In the genomic region with DNA sequence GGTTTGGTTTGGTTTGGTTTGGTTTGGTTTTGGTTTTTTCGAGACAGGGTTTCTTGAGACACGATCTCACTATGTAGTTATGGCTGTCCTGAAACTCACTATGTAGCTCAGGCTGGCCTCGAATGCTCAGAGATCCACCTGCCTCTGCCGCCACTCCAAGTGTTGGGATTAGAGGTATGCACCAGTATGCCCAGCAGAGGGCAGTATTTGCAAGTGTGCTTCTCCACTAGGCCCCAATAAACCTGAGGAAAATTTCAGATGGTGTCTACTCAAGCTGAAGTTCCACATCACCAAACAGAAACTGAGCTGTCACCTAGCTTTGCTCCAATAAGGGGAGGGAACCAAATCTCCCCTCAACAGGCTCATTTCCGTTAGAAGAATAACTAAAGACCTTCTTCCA, we compare ENCODE assay signal across 8 mouse cellular contexts. TPM values are rescaled to one million over a fixed set of nuclear protein-coding genes. Genes with fewer than 3 reads are reported as not detected.
DNase-seq lines count a peak whose midpoint lies in the region; ATAC-seq and TF ChIP-seq lines count a peak whose summit lies in the region.

No protein-coding gene starts in this region.

- H3K4me2 ChIP-seq in kidney, embryonic 15.5 days: no peak overlapping the region

- no peaks in the 10 kb centered on the region for H3K9me3 ChIP-seq in kidney, embryonic 15.5 days (replicated peaks)
- H3K9me3 ChIP-seq in forebrain, embryonic 10.5 days: no peaks in the 10 kb centered on the region

- no peak overlapping the region for H3K27ac ChIP-seq in kidney, adult 2 months (ENCODE audit: insufficient read depth, low read depth, low read length)
- H3K27ac ChIP-seq in kidney, embryonic 15.5 days: no peak overlapping the region
- no peak overlapping the region for H3K27ac ChIP-seq in forebrain, embryonic 10.5 days

- no peaks in the 10 kb centered on the region for H3K36me3 ChIP-seq in kidney, adult 2 months (ENCODE audit: control insufficient read depth, insufficient read depth, low read length)
- H3K36me3 ChIP-seq in kidney, embryonic 15.5 days: no peaks in the 10 kb centered on the region
- H3K36me3 ChIP-seq in forebrain, embryonic 10.5 days (replicated peaks): no peaks in the 10 kb centered on the region

- no peak overlapping the region for H3K9ac ChIP-seq in kidney, embryonic 15.5 days

- no peak overlapping the region for H3K4me3 ChIP-seq in kidney, adult 2 months (ENCODE audit: insufficient read depth, low read depth, low read length)
- H3K4me3 ChIP-seq in kidney, embryonic 15.5 days (replicated peaks): no peak overlapping the region
- no peak overlapping the region for H3K4me3 ChIP-seq in forebrain, embryonic 10.5 days

- no peak for TF ChIP-seq POLR2A in kidney, adult 2 months (IDR thresholded peaks at IDR 0.05; ENCODE audit: low read depth, low read length)
- no peak for TF ChIP-seq POLR2A in brain, embryonic 14.5 days (IDR thresholded peaks at IDR 0.05; ENCODE audit: borderline replicate concordance, extremely low read depth, insufficient read depth, insufficient read length, poor library complexity, severe bottlenecking)

- H3K27me3 ChIP-seq in kidney, adult 2 months (replicated peaks; ENCODE audit: control insufficient read depth, insufficient read depth, low read length): no peaks in the 10 kb centered on the region
- no peaks in the 10 kb centered on the region for H3K27me3 ChIP-seq in kidney, embryonic 15.5 days
- no peaks in the 10 kb centered on the region for H3K27me3 ChIP-seq in forebrain, embryonic 10.5 days (ENCODE audit: poor library complexity, severe bottlenecking)

- DNase-seq in kidney, adult 2 months: peak; percentile 31
- peak; percentile 83 for DNase-seq in ES-CJ7 (ENCODE audit: low read depth, low spot score)
- DNase-seq in brain, embryonic 14.5 days (ENCODE audit: low read depth): no peak
- DNase-seq in forebrain, embryonic 10.5 days (ENCODE audit: extremely low spot score, low spot score): no peak
- no peak for DNase-seq in cerebellum, postnatal 4 days (ENCODE audit: low spot score in 2 of 2)
- no peak for DNase-seq in right cerebral cortex, postnatal 4 days

- peak; percentile 67 for TF ChIP-seq CTCF in kidney, adult 2 months (conservative IDR thresholded peaks at IDR 0.05; ENCODE audit: insufficient read depth, insufficient read length, low read depth, low read length)
- peak; percentile 41; the same call in 1 of the 2 replicates for TF ChIP-seq CTCF in brain, embryonic 14.5 days (IDR thresholded peaks at IDR 0.05; ENCODE audit: borderline replicate concordance, extremely low read depth, insufficient read depth, insufficient read length)

- no peaks in the 10 kb centered on the region for H3K4me1 ChIP-seq in kidney, adult 2 months (ENCODE audit: control insufficient read depth, insufficient read depth, low read length)
- H3K4me1 ChIP-seq in kidney, embryonic 15.5 days: 0 out of 2 replicates have a peak, but pooled peaks cover 5% of the 10 kb centered on the region
- H3K4me1 ChIP-seq in forebrain, embryonic 10.5 days: peaks cover 6% of the 10 kb centered on the region; the same call in 1 of the 2 replicates

- 86% methylated on average over 5 of the region's 5 CpGs for WGBS in kidney, adult 2 months
- WGBS in kidney, embryonic 15.5 days: 90% methylated on average over 5 of the region's 5 CpGs
- WGBS in forebrain, embryonic 10.5 days: 96% methylated on average over 5 of the region's 5 CpGs

- no peak for ATAC-seq in kidney, embryonic 15.5 days (replicated peaks; ENCODE audit: low FRiP score)
- ATAC-seq in megakaryocyte progenitor cell, adult 5-6 weeks (replicated peaks; ENCODE audit: poor library complexity): peak; percentile 69

RNA-seq across cellular contexts. Expression of gene Rps29, which starts 31.8 kb away (rescaled TPM):
- polyA plus RNA-seq in kidney, adult 2 months (2012; rRNA removed): 1,269 and 1,739 TPM in 2 replicates
- 1,863 and 1,902 TPM in 2 replicates for polyA plus RNA-seq in kidney, embryonic 15.5 days (2015; fragmentation: Nextera tagmentation; extraction: Ambion mirVana)
- polyA plus RNA-seq in brain, embryonic 14.5 days (2012; rRNA removed): 1,659 and 2,656 TPM in 2 replicates
- 2,352 and 2,382 TPM in 2 replicates for total RNA-seq in megakaryocyte progenitor cell, adult 5-6 weeks (2015)
- total RNA-seq in megakaryocyte progenitor cell, adult 5-6 weeks (2017): 2,189 and 3,108 TPM in 2 replicates
- 1,386 and 1,412 TPM in 2 replicates for polyA plus RNA-seq in forebrain, embryonic 10.5 days (2016; fragmentation: Nextera tagmentation; extraction: Ambion mirVana)

RNA-seq across cellular contexts. Expression of gene Lrr1, which starts 41.4 kb away (rescaled TPM):
- polyA plus RNA-seq in kidney, adult 2 months (2012; rRNA removed): 0.14 TPM in 1 of 2 replicates, not detected in the other
- 22.6 and 26.2 TPM in 2 replicates for polyA plus RNA-seq in kidney, embryonic 15.5 days (2015; fragmentation: Nextera tagmentation; extraction: Ambion mirVana)
- 4.9 and 11.2 TPM in 2 replicates for polyA plus RNA-seq in brain, embryonic 14.5 days (2012; rRNA removed)
- total RNA-seq in megakaryocyte progenitor cell, adult 5-6 weeks (2015): 32.3 and 40.5 TPM in 2 replicates
- total RNA-seq in megakaryocyte progenitor cell, adult 5-6 weeks (2017): 11.6 and 17.9 TPM in 2 replicates
- polyA plus RNA-seq in forebrain, embryonic 10.5 days (2016; fragmentation: Nextera tagmentation; extraction: Ambion mirVana): 37.1 and 41.2 TPM in 2 replicates

RNA-seq across cellular contexts. Expression of gene Rpl36al, which starts 56.7 kb away (rescaled TPM):
- polyA plus RNA-seq in kidney, adult 2 months (2012; rRNA removed): 157 and 190 TPM in 2 replicates
- 569 and 677 TPM in 2 replicates for polyA plus RNA-seq in kidney, embryonic 15.5 days (2015; fragmentation: Nextera tagmentation; extraction: Ambion mirVana)
- polyA plus RNA-seq in brain, embryonic 14.5 days (2012; rRNA removed): 318 and 320 TPM in 2 replicates
- total RNA-seq in megakaryocyte progenitor cell, adult 5-6 weeks (2015): 1,035 and 1,112 TPM in 2 replicates
- 1,330 and 1,393 TPM in 2 replicates for total RNA-seq in megakaryocyte progenitor cell, adult 5-6 weeks (2017)
- 567 and 576 TPM in 2 replicates for polyA plus RNA-seq in forebrain, embryonic 10.5 days (2016; fragmentation: Nextera tagmentation; extraction: Ambion mirVana)

RNA-seq across cellular contexts. Expression of gene Mgat2, which starts 56.8 kb away (rescaled TPM):
- 30.8 and 32.6 TPM in 2 replicates for polyA plus RNA-seq in kidney, adult 2 months (2012; rRNA removed)
- polyA plus RNA-seq in kidney, embryonic 15.5 days (2015; fragmentation: Nextera tagmentation; extraction: Ambion mirVana): 52.6 and 55.9 TPM in 2 replicates
- 16.1 and 19.9 TPM in 2 replicates for polyA plus RNA-seq in brain, embryonic 14.5 days (2012; rRNA removed)
- 145 TPM in 2 replicates for total RNA-seq in megakaryocyte progenitor cell, adult 5-6 weeks (2015)
- total RNA-seq in megakaryocyte progenitor cell, adult 5-6 weeks (2017): 149 and 155 TPM in 2 replicates
- 28.3 and 30.9 TPM in 2 replicates for polyA plus RNA-seq in forebrain, embryonic 10.5 days (2016; fragmentation: Nextera tagmentation; extraction: Ambion mirVana)

Comparison
In these comparisons a context has a peak if more than half of its experiments do, and no peak if none do; other contexts are left out.
1. DNase-seq: peak in kidney, adult 2 months (single experiment) and ES-CJ7 (single experiment); none in brain, embryonic 14.5 days (single experiment), forebrain, embryonic 10.5 days (single experiment), cerebellum, postnatal 4 days (0 of 2) and right cerebral cortex, postnatal 4 days (single experiment).